Mouse (Mus musculus): ENCODE measurements at regions not wholly inside any gene's neighbourhood (a gene's known extent, or its start where the extent isn't known, plus 50 kb on each side); places are given as distances from the start of the nearest gene placed in this dataset.

- DNase-seq = no peak
Observed at GRCm38 (mm10) chr14:108334879-108335278, 579.1 kb downstream of the Slitrk1 start.

- no peak for DNase-seq
Observed at GRCm38 (mm10) chr14:108326425-108326824, 587.5 kb downstream of the Slitrk1 start.

GRCm38 (mm10) chr14:108323364-108324037 lies 590.5 kb downstream of the Slitrk1 start:
- DNase-seq = no peak

GRCm38 (mm10) chr14:108307627-108308026 lies 606.3 kb downstream of the Slitrk1 start:
- DNase-seq = no peak

GRCm38 (mm10) chr14:108279630-108280029 lies 634.3 kb downstream of the Slitrk1 start:
- no peak for DNase-seq

GRCm38 (mm10) chr14:108261083-108261482 lies 652.9 kb downstream of the Slitrk1 start:
- no peak for DNase-seq

GRCm38 (mm10) chr14:108247365-108247764 lies 666.6 kb downstream of the Slitrk1 start:
- DNase-seq = no peak

- no peak for DNase-seq
Observed at GRCm38 (mm10) chr14:108225483-108226124, 688.4 kb downstream of the Slitrk1 start.

- no peak for DNase-seq
Observed at GRCm38 (mm10) chr14:108209246-108209645, 704.7 kb downstream of the Slitrk1 start.

GRCm38 (mm10) chr14:108199133-108199532 lies 714.8 kb downstream of the Slitrk1 start:
- no peak for DNase-seq

- no peak for DNase-seq
Observed at GRCm38 (mm10) chr14:108180920-108181319, 733.0 kb downstream of the Slitrk1 start.

- no peak for DNase-seq
Observed at GRCm38 (mm10) chr14:108175275-108175860, 738.6 kb downstream of the Slitrk1 start.

- DNase-seq = no peak
Observed at GRCm38 (mm10) chr14:108152981-108153380, 761.0 kb downstream of the Slitrk1 start.

- DNase-seq = no peak
Observed at GRCm38 (mm10) chr14:108123147-108123546, 790.8 kb downstream of the Slitrk1 start.

- DNase-seq = no peak
Observed at GRCm38 (mm10) chr14:108105009-108105408, 808.9 kb downstream of the Slitrk1 start.

- DNase-seq = peak; percentile 2 to 33
Observed at GRCm38 (mm10) chr14:108090965-108091364, 823.0 kb downstream of the Slitrk1 start.

GRCm38 (mm10) chr14:108049997-108050396 lies 864.0 kb downstream of the Slitrk1 start:
- DNase-seq = no peak

GRCm38 (mm10) chr14:108035959-108036358 lies 878.0 kb downstream of the Slitrk1 start:
- no peak for DNase-seq

GRCm38 (mm10) chr14:108034162-108034561 lies 879.8 kb downstream of the Slitrk1 start:
- no peak for DNase-seq

- DNase-seq = no peak
Observed at GRCm38 (mm10) chr14:108022551-108022950, 891.4 kb downstream of the Slitrk1 start.

- DNase-seq = no peak
Observed at GRCm38 (mm10) chr14:108022066-108022465, 891.9 kb downstream of the Slitrk1 start.

GRCm38 (mm10) chr14:108021331-108021730 lies 892.6 kb downstream of the Slitrk1 start:
- no peak for DNase-seq

- no peak for DNase-seq
Observed at GRCm38 (mm10) chr14:107987752-107988285, 926.1 kb downstream of the Slitrk1 start.

GRCm38 (mm10) chr14:107978141-107978540 lies 935.8 kb downstream of the Slitrk1 start:
- DNase-seq = no peak

Data from kidney, postnatal 25 days (tissue).